Comparison of ENCODE assay signal across 8 mouse cellular contexts in the genomic region with DNA sequence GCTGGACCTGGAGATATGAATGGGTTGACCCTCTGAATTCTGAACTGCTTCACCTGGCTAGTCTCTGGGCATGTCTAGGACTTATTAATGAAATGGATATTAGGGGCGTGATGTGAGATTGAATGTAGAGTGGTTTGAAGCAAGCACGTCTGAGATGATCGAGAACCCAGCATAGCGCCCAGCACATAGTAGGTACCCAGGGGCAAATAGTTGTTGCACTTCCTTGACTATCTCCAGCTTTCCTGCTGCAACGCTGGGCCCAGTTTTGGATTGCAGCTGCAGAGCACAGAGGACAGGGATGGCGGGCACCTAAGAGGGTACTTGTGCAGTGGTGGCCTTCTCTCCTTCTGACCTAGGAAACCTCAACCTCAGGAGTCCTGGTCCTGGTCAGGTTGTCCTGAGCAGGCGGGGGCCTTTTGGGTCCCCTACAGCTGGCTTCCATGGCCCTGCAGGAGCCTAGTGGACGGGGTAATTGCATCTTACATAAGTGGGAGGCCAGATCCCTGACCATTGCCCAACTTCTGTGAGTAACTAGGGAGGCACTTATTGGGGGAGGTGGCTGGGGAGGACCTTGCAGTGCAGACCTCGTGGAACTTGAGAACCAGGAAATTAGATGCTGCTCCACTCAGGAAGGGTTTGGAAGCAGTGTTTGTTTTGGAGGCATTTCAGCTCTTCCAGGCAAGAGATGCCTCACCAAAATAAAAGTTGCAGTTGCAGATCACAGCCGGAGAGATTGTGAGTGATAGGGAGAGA. TPM values are rescaled to one million over a fixed set of nuclear protein-coding genes. Genes with fewer than 3 reads are reported as not detected.
DNase-seq lines count a peak whose midpoint lies in the region; ATAC-seq and TF ChIP-seq lines count a peak whose summit lies in the region.

No protein-coding gene starts in this region.

- H3K27me3 ChIP-seq in neural tube, embryonic 11.5 days (ENCODE audit: control insufficient read depth, insufficient read depth, low read length) = no peaks in the 10 kb centered on the region
- no peaks in the 10 kb centered on the region for H3K27me3 ChIP-seq in forebrain, embryonic 15.5 days
- no peaks in the 10 kb centered on the region for H3K27me3 ChIP-seq in intestine, embryonic 15.5 days (replicated peaks)
- no peaks in the 10 kb centered on the region for H3K27me3 ChIP-seq in stomach, postnatal 0 days (ENCODE audit: control insufficient read depth, insufficient read depth, low read length)

- DNase-seq in neural tube, embryonic 11.5 days (ENCODE audit: low spot score) = no peak
- DNase-seq in neural tube, embryonic 10.5 days (ENCODE audit: extremely low spot score, low spot score) = no peak
- peak; percentile 85 to 91 for DNase-seq in lung, adult 18-20 months
- peak; percentile 39 for DNase-seq in stomach, postnatal 0 days (ENCODE audit: low spot score)
- DNase-seq in embryo, embryonic 9.5 days (ENCODE audit: extremely low spot score) = no peak

- 82% methylated on average over 10 of the region's 10 CpGs for WGBS in neural tube, embryonic 11.5 days
- 86% methylated on average over 10 of the region's 10 CpGs for WGBS in forebrain, embryonic 15.5 days
- 72% methylated on average over 10 of the region's 10 CpGs for WGBS in intestine, embryonic 15.5 days
- WGBS in stomach, postnatal 0 days = 69% methylated on average over 10 of the region's 10 CpGs

- H3K9ac ChIP-seq in neural tube, embryonic 11.5 days (ENCODE audit: low read length) = no peak overlapping the region
- H3K9ac ChIP-seq in forebrain, embryonic 15.5 days (replicated peaks) = peak overlapping the region; percentile 82
- H3K9ac ChIP-seq in intestine, embryonic 15.5 days = peak overlapping the region; percentile 95
- H3K9ac ChIP-seq in stomach, postnatal 0 days (ENCODE audit: low read length) = peak overlapping the region; percentile 8

- ATAC-seq in neural tube, embryonic 11.5 days (ENCODE audit: insufficient read depth, low FRiP score, low TSS enrichment) = no peak
- no peak for ATAC-seq in forebrain, embryonic 15.5 days (replicated peaks)
- no peak for ATAC-seq in intestine, embryonic 15.5 days
- no peak for ATAC-seq in stomach, postnatal 0 days (ENCODE audit: low FRiP score, low TSS enrichment)
- no peak for ATAC-seq in inflammation-experienced regulatory T-cells, adult 6 months

- H3K4me1 ChIP-seq in neural tube, embryonic 11.5 days (ENCODE audit: control insufficient read depth, insufficient read depth, low read length) = peaks cover 10% of the 10 kb centered on the region
- peaks cover 26% of the 10 kb centered on the region for H3K4me1 ChIP-seq in forebrain, embryonic 15.5 days
- peaks cover 57% of the 10 kb centered on the region for H3K4me1 ChIP-seq in intestine, embryonic 15.5 days (replicated peaks)
- peaks cover 12% of the 10 kb centered on the region for H3K4me1 ChIP-seq in stomach, postnatal 0 days (replicated peaks; ENCODE audit: control insufficient read depth, insufficient read depth)

- no peak overlapping the region for H3K27ac ChIP-seq in neural tube, embryonic 11.5 days (ENCODE audit: low read depth, low read length)
- H3K27ac ChIP-seq in forebrain, embryonic 15.5 days (replicated peaks) = no peak overlapping the region
- no peak overlapping the region for H3K27ac ChIP-seq in intestine, embryonic 15.5 days
- H3K27ac ChIP-seq in stomach, postnatal 0 days (replicated peaks) = peak overlapping the region; percentile 1; the same call in 1 of the 2 replicates

- peak overlapping the region; percentile 86; the same call in 1 of the 2 replicates for H3K4me3 ChIP-seq in neural tube, embryonic 11.5 days (ENCODE audit: low read depth, low read length)
- peak overlapping the region; percentile 88; the same call in 1 of the 2 replicates for H3K4me3 ChIP-seq in forebrain, embryonic 15.5 days
- H3K4me3 ChIP-seq in intestine, embryonic 15.5 days (replicated peaks) = peak overlapping the region; percentile 95
- peak overlapping the region; percentile 90; the same call in 1 of the 2 replicates for H3K4me3 ChIP-seq in stomach, postnatal 0 days (ENCODE audit: low read depth, low read length)

- H3K4me2 ChIP-seq in neural tube, embryonic 11.5 days (ENCODE audit: low read depth) = peak overlapping the region; percentile 91
- H3K4me2 ChIP-seq in forebrain, embryonic 15.5 days (replicated peaks) = peak overlapping the region; percentile 74; the same call in 1 of the 2 replicates
- peak overlapping the region; percentile 76 for H3K4me2 ChIP-seq in intestine, embryonic 15.5 days (replicated peaks)
- H3K4me2 ChIP-seq in stomach, postnatal 0 days (replicated peaks; ENCODE audit: low read depth) = peak overlapping the region; percentile 88

- no peak for TF ChIP-seq CTCF in stomach, postnatal 0 days (IDR thresholded peaks at IDR 0.05; ENCODE audit: low read depth)

- H3K36me3 ChIP-seq in neural tube, embryonic 11.5 days (ENCODE audit: control insufficient read depth, insufficient read depth, low read length) = no peaks in the 10 kb centered on the region
- H3K36me3 ChIP-seq in forebrain, embryonic 15.5 days = no peaks in the 10 kb centered on the region
- no peaks in the 10 kb centered on the region for H3K36me3 ChIP-seq in intestine, embryonic 15.5 days
- no peaks in the 10 kb centered on the region for H3K36me3 ChIP-seq in stomach, postnatal 0 days (ENCODE audit: control insufficient read depth, insufficient read depth, low read length)

- no peaks in the 10 kb centered on the region for H3K9me3 ChIP-seq in neural tube, embryonic 11.5 days (ENCODE audit: control insufficient read depth, low read length)
- H3K9me3 ChIP-seq in forebrain, embryonic 15.5 days = no peaks in the 10 kb centered on the region
- H3K9me3 ChIP-seq in intestine, embryonic 15.5 days = no peaks in the 10 kb centered on the region
- H3K9me3 ChIP-seq in stomach, postnatal 0 days (ENCODE audit: control insufficient read depth, low read length) = no peaks in the 10 kb centered on the region

- TF ChIP-seq EP300 in stomach, postnatal 0 days (optimal IDR thresholded peaks at IDR 0.05) = no peak

RNA-seq across cellular contexts. Expression of a gene that starts 1.5 kb away (rescaled TPM):
- 48.3 and 52.2 TPM in 2 replicates for polyA plus RNA-seq in neural tube, embryonic 11.5 days (2014; fragmentation: Nextera tagmentation; extraction: Ambion mirVana)
- 31.6 and 32.0 TPM in 2 replicates for polyA plus RNA-seq in forebrain, embryonic 15.5 days (2015; fragmentation: Nextera tagmentation; extraction: Ambion mirVana)
- 127 and 144 TPM in 2 replicates for polyA plus RNA-seq in intestine, embryonic 15.5 days (2015; fragmentation: Nextera tagmentation; extraction: Ambion mirVana)
- polyA plus RNA-seq in stomach, postnatal 0 days (2015; fragmentation: Nextera tagmentation; extraction: Ambion mirVana) = 105 and 108 TPM in 2 replicates
- 100 to 1,000 TPM in 1 of 3 experiments, 10 to 100 TPM in 2; 46.2 to 121 (median 54.2) TPM for polyA plus RNA-seq in inflammation-experienced regulatory T-cells, adult 6 months (2017; shearing (Covaris generic))

RNA-seq across cellular contexts. Expression of a gene that starts 18.8 kb away (rescaled TPM):
- 26.1 and 29.7 TPM in 2 replicates for polyA plus RNA-seq in neural tube, embryonic 11.5 days (2014; fragmentation: Nextera tagmentation; extraction: Ambion mirVana)
- 34.5 and 38.0 TPM in 2 replicates for polyA plus RNA-seq in forebrain, embryonic 15.5 days (2015; fragmentation: Nextera tagmentation; extraction: Ambion mirVana)
- polyA plus RNA-seq in intestine, embryonic 15.5 days (2015; fragmentation: Nextera tagmentation; extraction: Ambion mirVana) = 9.6 and 11.9 TPM in 2 replicates
- polyA plus RNA-seq in stomach, postnatal 0 days (2015; fragmentation: Nextera tagmentation; extraction: Ambion mirVana) = 6.7 and 8.3 TPM in 2 replicates
- polyA plus RNA-seq in inflammation-experienced regulatory T-cells, adult 6 months (2017; shearing (Covaris generic)) = 1 to 10 TPM; 5.4 to 6.7 (median 6.4) TPM

RNA-seq across cellular contexts. Expression of a gene that starts 54.3 kb away (rescaled TPM):
- polyA plus RNA-seq in neural tube, embryonic 11.5 days (2014; fragmentation: Nextera tagmentation; extraction: Ambion mirVana) = 63.7 and 64.7 TPM in 2 replicates
- polyA plus RNA-seq in forebrain, embryonic 15.5 days (2015; fragmentation: Nextera tagmentation; extraction: Ambion mirVana) = 54.6 and 60.8 TPM in 2 replicates
- 62.9 and 70.9 TPM in 2 replicates for polyA plus RNA-seq in intestine, embryonic 15.5 days (2015; fragmentation: Nextera tagmentation; extraction: Ambion mirVana)
- 39.8 and 42.1 TPM in 2 replicates for polyA plus RNA-seq in stomach, postnatal 0 days (2015; fragmentation: Nextera tagmentation; extraction: Ambion mirVana)
- 10 to 100 TPM; 22.8 to 30.3 (median 28.2) TPM for polyA plus RNA-seq in inflammation-experienced regulatory T-cells, adult 6 months (2017; shearing (Covaris generic))

Comparison
In these comparisons a context has a peak if more than half of its experiments do, and no peak if none do; other contexts are left out.
1. DNase-seq: peak in lung, adult 18-20 months (2 of 2) and stomach, postnatal 0 days (single experiment); none in neural tube, embryonic 11.5 days (single experiment), neural tube, embryonic 10.5 days (single experiment) and embryo, embryonic 9.5 days (single experiment).
2. Peak in every context shown above with its lines, with median percentiles within 50 percentile points of each other: H3K4me2 ChIP-seq and H3K4me3 ChIP-seq.